Mouse (Mus musculus): ENCODE measurements at regions not wholly inside any gene's neighbourhood (a gene's known extent, or its start where the extent isn't known, plus 50 kb on each side); places are given as distances from the start of the nearest gene placed in this dataset.

DNA sequence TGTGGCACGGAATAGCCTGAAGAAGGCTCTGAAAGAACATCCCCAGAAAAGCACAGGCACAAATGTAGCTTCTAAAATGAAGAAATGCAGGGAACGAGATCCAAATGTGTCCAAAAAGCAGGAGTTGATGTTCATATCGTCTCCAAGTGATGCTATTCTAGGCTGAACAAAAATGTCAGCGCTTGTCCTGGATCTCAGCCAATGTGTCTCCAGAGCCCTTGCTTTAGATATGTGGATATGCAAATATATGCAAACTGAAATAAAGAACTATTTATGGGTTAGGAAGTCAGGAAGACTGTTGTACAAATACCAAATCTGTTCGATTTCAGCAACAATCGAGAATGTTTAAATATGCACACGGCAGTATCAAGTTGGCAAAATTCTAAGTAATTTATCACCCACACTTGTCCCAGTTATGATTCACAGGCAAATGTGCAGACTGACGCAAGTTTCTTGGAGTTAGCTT, 320.4 kb downstream of the Synb start:
- DNase-seq (ENCODE audit: extremely low read depth, low read depth, low spot score): no peak

DNA sequence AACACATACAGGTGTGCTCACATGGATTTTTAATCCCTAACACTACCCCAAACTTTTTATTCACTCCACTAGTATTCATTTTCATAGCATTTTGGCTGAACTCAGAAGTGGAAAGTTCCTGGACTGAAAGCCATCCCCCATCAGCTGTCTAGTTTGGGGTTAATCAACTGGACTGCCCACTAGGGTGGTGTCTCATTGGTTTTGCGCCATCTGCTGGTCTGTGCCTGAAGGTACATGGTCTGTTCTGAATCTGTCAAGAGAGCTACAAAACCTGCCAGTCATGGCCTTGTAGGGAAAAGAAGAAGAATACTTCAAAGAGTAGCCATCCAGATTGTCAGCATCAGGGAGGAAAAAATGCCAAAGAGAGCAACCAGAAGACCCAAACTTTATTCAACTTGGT, 327.3 kb downstream of the Synb start:
- no peak for DNase-seq (ENCODE audit: extremely low read depth, low read depth, low spot score)

DNA sequence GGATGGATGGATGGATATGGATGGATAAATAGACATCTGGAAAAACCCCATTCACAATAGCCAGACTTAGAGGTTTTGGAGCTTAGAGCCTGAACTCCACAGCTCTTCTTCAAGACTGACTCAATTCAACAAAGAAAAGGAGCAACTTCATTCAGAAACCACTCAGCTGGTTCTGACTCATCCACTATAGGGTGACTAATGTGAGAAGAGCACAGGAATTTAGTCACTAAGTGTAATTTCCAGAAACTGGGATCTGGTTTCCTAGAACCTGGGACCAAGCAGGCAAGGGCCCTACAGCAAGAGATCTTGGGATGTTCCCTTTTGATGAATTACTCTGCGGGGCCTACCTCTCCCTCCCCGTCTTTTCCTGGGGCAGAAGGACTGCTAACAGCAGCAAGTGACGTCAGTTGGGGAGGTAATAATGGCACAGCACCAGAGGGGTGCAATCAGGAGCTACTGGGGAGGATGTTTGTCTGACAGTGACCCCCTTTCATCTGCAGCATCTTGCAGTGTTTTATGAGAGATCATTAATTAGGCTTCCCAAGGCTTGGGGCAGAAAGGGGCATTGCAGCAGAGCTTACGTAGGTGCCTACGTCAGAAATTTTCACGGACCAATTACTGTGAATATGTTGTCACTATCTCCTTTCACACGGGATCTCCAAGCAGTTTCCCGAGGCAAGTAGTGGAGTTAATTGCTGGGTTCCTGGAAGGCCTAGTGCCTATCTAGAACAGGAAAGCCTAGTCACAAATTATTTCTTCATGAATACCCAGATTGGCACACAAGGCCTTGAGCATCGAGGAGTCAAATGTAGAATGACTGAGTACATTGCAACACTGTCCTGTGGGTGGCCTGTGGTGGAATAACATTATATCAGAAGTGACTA, 339.3 kb downstream of the Synb start:
- peak; percentile 19 for DNase-seq (ENCODE audit: extremely low read depth, low read depth, low spot score)

DNA sequence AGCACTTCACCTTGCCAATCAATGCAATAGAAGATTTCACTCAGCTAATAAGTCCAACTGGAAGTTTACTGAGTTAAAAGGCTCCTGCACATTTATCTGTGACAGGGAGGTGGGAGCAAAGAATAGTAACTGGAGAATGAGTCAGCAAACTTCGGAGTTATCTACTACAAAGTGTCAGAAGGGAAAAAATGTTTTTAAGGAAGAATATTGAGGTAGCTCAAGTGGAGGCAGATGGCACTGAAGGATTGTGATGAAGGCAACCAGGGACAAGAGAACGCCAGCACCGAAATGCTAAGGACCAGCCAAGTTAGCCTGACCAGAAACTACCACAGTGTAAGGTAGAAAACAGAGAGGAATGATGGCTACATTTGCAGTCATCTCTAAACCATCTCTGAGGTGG, 348.2 kb downstream of the Synb start:
- no peak for DNase-seq (ENCODE audit: extremely low read depth, low read depth, low spot score)

DNA sequence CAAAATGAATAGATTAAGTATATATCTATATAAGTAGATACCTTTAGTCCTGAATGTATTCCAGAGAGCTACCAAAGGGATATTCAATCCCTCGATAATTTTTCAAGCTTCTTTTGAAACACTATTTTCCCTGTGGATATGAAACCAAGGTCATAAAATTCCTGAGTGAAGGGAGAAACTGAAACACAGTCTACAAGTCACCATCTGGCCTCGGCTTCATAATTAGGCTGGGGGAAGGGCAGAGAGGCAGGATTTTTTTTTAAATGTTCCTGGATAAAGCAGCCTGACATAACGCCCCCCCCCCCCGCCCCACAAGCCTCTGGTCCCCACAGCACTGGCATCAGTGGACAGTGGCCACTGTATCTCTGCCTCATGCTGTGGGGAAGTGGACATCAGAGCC, 348.7 kb downstream of the Synb start:
- DNase-seq (ENCODE audit: extremely low read depth, low read depth, low spot score): no peak

DNA sequence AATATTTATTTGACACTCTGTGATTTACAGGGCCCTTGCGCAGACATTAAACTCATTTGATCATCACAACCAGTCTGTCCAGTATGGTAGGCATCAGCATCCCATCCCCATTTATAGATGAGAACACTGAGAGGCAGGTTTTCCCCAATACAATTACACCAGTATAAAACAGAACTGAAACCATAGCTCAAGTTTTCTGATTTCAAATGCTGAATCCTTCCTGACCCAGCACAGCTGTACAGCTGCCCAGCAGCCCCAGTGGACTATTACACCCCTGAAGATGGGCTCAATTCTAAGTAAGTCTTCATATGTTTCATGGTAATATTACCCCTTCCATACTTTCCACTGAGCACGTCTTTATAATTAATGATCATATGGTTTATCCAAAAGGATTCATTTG, 352.3 kb downstream of the Synb start:
- DNase-seq (ENCODE audit: extremely low read depth, low read depth, low spot score): no peak

DNA sequence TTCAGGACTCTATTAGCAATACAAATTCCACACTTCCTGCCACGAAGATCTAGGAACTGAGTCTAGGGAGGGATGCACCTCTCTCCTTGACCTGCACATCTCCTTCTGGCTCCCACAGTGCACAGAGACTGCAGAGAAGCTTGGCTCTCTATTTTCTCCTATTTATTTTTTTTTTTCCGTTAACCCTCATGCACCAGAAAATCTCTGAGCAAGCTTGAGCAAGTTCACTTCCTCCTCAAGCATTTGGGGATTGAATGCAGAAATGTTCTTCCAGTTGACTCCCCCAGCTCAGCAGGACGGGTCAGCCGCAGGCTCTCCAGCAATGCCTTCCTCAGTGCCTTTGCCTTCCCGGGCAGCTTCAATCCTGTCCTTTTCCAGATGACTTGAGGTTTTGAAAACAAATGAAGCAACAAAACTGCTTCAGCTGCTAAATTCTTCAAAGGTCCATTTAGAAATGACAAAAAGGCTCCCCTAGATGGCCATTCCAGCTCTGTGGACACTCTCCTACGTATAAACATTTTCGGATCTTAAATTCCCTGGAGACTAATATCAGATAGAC, 352.9 kb downstream of the Synb start:
- no peak for DNase-seq (ENCODE audit: extremely low read depth, low read depth, low spot score)

DNA sequence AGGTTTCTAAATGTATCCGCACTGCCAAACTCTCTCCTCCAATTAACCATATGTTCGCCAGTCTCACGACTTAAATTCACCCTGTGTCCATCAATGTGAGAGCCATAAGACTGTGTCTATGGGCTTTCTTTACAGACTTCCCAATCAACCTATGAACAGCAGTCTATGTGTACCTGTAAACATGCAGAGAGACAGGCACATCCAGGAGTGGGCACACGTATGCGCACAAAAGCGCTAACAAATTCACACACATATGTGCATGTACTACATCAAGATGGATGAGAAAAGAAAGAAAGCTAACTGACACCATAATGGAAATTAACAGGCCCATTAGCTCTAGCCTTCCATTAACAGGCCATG, 358.8 kb downstream of the Synb start:
- no peak for DNase-seq (ENCODE audit: extremely low read depth, low read depth, low spot score)

DNA sequence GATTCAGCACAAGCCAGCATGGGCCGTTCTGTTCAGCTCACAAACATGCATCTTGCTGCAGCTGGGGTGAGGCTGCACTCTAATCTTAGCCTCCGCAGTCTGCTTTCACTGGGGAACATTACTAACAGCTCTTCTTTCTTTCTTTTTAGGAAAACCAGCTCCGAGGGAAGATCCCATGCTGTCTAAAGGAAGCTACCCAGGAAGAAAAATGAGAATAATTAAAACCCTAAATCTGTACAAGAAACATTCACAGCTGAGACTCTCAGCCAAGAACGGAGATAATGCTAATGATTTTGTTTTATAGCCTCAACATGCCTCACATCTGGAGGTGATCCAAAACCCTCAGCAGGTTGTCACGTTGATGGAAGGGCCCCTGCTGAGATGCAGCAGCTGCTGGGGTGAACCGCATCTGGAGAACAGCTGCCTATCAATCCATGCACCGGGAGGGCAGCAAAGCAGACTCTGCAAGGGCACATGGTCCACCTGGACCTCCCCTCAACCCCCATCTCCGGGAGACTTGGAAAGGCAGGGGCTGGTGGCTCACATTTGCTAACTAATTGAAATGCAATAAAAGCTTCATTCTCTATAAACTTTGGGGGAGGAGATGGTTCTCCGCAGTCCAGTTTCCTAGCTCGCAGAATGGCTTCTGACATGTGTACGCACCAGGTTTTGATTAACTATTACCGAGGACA, 359.3 kb downstream of the Synb start:
- DNase-seq (ENCODE audit: extremely low read depth, low read depth, low spot score): no peak

DNA sequence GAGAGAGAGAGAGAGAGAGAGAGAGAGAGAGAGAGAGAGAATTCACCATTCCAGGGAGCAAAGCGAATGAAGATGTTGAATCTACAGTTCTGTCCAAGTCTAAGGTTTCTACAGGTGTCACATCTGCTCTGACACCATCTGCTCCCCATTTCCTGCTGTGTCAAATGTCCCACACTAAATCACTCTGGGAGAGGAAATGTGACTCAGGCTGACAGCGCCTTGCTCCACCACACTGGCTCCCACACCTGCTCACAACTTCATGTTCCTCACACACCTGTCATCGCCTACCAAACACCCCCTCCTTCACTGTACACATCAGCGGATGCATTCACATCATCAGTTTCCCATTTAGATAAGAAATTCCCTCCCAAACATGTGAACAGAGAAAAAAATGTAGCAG, 366.3 kb downstream of the Synb start:
- DNase-seq (ENCODE audit: extremely low read depth, low read depth, low spot score): no peak

DNA sequence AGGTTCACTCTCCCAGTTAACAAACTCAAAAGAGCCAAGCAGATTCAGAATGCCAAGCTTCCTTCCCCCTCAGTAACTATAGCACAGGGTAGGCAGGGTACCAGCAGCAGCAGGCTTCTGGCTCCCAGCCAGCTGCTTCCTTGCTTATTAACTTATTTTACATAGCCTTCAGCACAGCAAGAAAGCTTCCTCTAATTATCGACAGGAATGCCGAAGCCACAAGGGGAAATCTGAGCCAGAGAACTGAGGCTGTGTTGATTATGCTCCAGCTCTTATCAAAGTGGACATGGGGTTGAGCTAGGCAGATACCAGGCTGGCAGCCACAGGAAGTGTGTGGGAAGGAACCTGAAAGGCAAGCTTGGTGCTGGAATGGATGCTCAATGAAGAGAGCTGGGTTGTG, 371.0 kb downstream of the Synb start:
- no peak for DNase-seq (ENCODE audit: extremely low read depth, low read depth, low spot score)

DNA sequence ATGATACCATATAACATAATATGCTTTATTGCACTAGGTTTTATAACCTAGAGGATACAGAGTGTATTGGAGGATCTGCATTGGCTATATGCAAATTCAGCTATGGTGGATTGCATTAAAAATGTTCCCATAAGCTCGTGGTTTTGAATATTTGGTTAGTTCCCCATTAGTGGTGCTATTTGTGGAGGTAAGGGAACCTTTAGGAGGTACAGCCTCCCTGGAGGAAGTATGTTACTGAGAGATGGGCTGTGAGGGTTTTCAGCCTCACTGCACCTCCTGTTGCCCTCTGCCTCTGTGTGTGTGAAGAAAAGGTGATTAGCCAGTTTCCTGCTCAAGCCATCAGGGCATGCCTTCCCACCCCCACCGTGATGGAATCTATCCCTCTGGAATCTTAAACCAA, 372.1 kb downstream of the Synb start:
- DNase-seq (ENCODE audit: extremely low read depth, low read depth, low spot score): no peak

DNA sequence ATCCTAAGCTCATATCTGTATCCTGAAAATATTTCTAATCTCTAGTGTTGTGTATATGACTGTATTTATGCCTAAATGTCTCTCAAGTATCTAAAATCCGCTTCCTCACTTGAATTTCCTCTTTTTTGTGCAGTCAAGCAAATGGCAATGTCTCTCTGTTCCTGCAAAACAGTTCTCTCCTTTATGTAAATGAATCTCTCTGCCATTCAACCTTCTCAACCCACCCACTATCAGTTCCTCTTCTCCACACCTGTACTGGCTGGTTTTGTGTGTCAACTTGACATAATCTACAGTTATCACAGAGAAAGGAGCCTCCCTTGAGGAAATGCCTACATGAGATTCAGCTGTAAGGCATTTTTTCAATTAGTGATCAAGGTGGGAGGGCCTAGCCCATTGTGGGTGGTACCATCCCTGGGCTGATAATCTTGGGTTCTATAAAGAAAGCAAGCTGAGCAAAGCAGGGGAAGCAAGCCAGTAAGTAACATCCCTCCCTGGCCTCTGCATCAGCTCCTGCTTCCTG, 375.5 kb downstream of the Synb start:
- no peak for DNase-seq (ENCODE audit: extremely low read depth, low read depth, low spot score)

DNA sequence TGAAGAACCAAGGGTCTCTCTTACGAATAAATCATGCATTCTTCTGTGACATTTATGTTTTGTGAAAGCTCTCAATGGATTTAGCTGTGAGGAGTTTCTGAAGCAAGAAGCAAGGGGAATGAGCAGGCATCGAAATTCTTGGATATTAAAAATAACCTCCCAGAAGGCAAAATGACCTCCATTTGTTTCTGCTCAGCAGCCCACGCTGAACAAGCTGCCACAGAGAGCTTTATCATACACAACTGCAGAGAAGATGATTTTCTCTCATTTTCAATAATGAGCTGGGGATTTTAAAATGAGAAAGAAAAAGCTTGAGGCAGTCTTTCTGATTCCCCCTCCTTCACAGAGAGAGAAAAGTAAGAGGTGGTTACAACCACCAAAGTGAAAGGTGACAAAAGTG, 394.2 kb downstream of the Synb start:
- DNase-seq (ENCODE audit: extremely low read depth, low read depth, low spot score): no peak

DNA sequence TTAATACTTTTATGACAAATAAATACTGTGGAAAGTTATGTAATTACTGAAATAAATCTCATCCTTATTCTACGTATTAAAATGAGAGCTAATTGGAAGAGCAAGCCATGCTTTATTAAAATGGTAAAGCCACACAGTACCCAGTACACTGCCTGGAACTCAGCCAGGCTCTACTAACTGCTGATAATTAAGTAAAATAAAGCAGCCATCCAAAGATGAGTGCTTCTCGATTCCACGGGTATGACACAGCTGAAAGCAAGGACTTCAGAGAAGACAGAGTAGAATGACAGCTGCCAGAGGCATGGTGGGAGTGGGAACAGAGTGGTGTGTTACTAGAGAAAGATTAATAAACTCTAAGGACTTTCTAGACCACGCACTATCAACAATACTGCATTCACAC, 416.9 kb downstream of the Synb start:
- no peak for DNase-seq (ENCODE audit: extremely low read depth, low read depth, low spot score)

DNA sequence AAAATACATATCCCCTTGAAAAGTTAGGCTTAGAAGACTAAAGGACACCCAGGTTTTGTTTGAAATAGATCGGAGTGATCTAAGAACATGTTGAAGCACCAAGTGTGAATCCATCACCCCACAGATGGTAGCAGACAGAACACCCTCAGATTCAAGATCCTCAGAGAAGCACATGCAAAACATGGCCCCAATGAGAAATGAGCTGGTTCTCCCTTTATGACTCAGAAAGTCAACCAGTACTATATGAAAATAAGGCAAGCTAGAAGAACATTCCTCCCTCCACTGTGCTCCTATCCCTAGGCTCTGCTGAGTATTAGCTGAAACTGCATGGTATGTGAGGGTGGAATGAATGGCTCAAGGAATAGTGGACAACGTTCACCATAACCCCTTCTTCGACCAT, 433.0 kb downstream of the Synb start:
- DNase-seq (ENCODE audit: extremely low read depth, low read depth, low spot score): no peak

DNA sequence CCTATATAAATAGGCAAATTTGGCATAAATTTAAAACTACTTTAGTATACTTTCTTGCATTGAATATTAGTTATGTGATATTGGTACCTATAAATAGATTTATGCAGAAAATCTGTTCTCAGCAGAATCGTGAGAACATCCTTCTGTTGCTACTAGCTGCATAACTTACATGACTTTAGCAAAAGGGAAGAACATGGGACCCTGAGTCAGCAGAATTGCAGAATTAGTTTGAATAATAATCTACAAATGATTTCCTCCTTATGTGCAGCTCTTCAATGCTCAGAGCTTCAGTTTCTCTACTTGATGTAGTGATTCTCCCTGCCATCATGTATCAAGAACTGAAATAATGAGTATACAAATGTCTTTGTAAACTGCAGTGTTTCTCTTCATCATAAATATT, 436.2 kb downstream of the Synb start:
- no peak for DNase-seq (ENCODE audit: extremely low read depth, low read depth, low spot score)

DNA sequence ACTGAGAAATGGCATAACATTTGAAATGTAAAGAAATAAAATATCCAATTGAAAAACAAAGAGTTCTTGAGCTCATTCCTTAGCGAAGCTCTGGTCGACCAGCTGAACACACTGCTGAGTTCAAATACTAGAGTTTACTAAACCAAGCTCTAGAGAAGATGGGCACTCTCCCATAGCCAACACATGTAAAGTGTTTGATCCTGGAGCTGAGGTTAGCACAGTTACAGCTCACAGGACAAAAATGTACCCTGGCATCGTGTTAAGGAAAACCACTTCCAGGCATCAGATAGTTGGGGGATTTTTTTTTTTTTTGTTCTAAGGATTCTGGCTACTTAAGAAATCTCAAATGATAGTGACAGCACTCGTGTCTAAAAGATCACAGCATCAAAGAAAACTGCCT, 445.6 kb downstream of the Synb start:
- no peak for DNase-seq (ENCODE audit: extremely low read depth, low read depth, low spot score)

DNA sequence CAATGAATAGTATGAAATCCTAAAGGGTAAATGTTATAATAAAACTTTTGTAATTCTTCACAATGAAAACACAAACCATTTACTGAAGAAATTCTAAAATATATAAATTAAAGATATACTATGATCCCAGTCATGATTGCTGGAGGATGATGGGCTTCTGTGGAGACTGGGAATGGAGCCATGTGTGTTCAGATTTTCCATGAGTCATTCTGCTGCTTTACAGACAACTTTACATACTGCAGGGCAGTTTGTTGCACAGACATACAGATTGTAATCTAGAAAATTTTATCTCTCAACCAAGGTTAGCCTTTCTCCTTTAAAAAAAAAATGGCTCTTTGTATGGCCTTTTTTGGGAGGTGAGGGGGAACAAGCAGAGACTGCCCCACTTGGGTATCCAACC, 446.5 kb downstream of the Synb start:
- no peak for DNase-seq (ENCODE audit: extremely low read depth, low read depth, low spot score)

DNA sequence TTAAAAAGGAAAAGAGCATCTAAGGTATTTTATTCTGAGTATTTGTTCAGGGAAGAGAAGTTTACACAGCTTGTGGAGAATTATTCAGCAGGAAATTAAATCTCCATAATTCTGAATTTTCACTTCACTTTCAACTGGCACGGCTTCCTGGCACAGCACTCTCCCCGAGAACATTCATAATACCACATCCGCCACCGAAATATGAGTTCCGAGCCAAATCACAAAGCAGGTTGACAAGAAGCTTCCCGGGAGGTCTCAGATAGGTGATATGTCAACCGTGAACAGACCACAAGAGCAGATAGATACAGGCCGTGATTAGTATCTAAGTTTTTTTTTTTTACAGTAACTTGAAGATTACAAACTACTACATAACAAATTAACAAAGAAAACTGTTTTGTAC, 473.9 kb downstream of the Synb start:
- DNase-seq (ENCODE audit: extremely low read depth, low read depth, low spot score): no peak

DNA sequence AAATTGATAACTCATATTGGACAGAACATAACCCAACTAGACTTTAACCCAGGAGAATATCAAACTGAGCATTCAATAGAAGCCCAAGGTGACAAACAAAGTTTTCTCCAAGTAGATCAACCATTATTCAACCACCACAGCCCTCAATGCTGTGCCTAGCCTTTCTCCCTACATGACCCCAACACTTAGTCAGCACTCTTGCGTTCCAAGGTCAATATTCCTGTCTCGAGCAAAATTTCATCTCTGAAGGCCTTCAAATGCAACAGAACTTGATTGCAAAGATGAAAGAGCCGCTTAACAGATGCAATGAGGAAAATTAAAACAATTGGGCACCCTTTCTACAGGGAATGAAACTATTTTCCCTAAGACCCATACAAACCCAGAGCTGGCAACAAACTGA, 485.1 kb downstream of the Synb start:
- no peak for DNase-seq (ENCODE audit: extremely low read depth, low read depth, low spot score)

DNA sequence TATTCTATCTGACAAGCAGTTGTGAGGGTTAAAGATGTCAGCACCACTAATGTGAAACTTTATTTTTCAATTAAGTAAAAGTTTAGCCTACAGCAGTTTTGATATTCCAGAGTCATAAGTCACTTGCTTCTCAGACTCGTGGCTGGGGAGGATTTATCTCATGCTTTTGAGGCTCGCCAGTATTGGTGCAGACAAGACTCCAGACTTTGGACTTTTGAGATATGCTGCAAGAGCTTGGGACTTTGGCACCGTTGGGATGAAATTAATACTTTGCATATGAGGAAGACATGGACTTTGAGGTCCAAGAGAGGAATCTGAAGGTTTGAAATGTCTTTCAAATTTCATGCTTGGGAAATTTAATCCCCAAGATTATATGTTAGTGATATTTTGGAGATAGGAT, 486.2 kb downstream of the Synb start:
- no peak for DNase-seq (ENCODE audit: extremely low read depth, low read depth, low spot score)
